Mouse (Mus musculus) small intestine, adult 2 months (tissue): ENCODE results near the gene 1810046K07Rik. TPM values are rescaled to one million over a fixed set of nuclear protein-coding genes. Genes with fewer than 3 reads are reported as not detected.

ENCODE experiments used
- H3K27ac ChIP-seq: fragments of 200-500 bp; 2 replicates; pipeline ENCODE4 v1.5.1; 2012; ENCODE audit warnings: low read depth, low read length, control low read depth, inconsistent platforms; ENCODE audit not compliant: insufficient read depth
- H3K27me3 ChIP-seq: fragments of 200-500 bp; 2 replicates; pipeline ENCODE4 v1.6.1; 2012; ENCODE audit warnings: mild to moderate bottlenecking, moderate library complexity, low read length, inconsistent platforms; ENCODE audit not compliant: control insufficient read depth, insufficient read depth
- H3K36me3 ChIP-seq: fragments of 200-500 bp; 2 replicates; pipeline ENCODE4 v1.6.1; 2012; ENCODE audit warnings: mild to moderate bottlenecking, low read length, control low read depth, inconsistent platforms; ENCODE audit not compliant: control insufficient read depth, insufficient read depth
- H3K4me1 ChIP-seq: fragments of 200-500 bp; 2 replicates; pipeline ENCODE4 v1.6.1; 2012; ENCODE audit warnings: low read length, inconsistent platforms, mixed read lengths; ENCODE audit not compliant: control insufficient read depth, insufficient read depth, insufficient read length
- H3K4me3 ChIP-seq: fragments of 200-500 bp; 2 replicates; pipeline ENCODE4 v1.5.1; 2012; ENCODE audit warnings: low read depth, mild to moderate bottlenecking, control low read depth, inconsistent platforms, low read length, moderate library complexity
- CTCF ChIP-seq: fragments of 200-500 bp; IDR thresholded peaks from 2 replicates; pipeline ENCODE4 v1.5.1; 2012; ENCODE audit warnings: low read depth, mild to moderate bottlenecking, control low read depth, inconsistent platforms, low read length, moderate library complexity, mixed read lengths; ENCODE audit not compliant: insufficient replicate concordance, insufficient read length; ENCODE audit errors: extremely low read depth
- POLR2A ChIP-seq: fragments of 200-500 bp; IDR thresholded peaks from 2 replicates; pipeline ENCODE4 v1.6.1; 2012; ENCODE audit warnings: low read depth, mild to moderate bottlenecking, control low read depth, inconsistent platforms, low read length, moderate library complexity
- WGBS: fragments of 180-500 bp; shearing (Covaris S2); methylation state at CpG from one replicate; pipeline ENCODE4 v1.1.7; 2018; 5-methylcytosine and 5-hydroxymethylcytosine counted together
- polyA plus RNA-seq: library from polyadenylated mRNA; depleted of rRNA; stranded (reverse); fragments of >200 nt; gene quantifications from 2 replicates; pipeline ENCODE4 v1.2.3, GENCODE M21; 2012; rRNA removed

Gene 1810046K07Rik
- polyA plus RNA-seq, result 7.2 and 50.7 TPM in 2 replicates

- Histone ChIP-seq H3K4me1 (no peaks in the 10 kb centered on the region), H3K4me3 (no peak within 1 kb of the TSS), H3K27ac (no peak within 1 kb of the TSS), H3K36me3 (no peaks in the 10 kb centered on the region), H3K27me3 (no peaks in the 10 kb centered on the region)
- TF ChIP-seq POLR2A (no peak), CTCF (no peak)
- WGBS, result 90% methylated on average over 3 of the region's 3 CpGs
These were observed at the start of gene 1810046K07Rik for GRCm38 (mm10) chr9:51328731-51329130. Gene 1810046K07Rik (minus strand): TSS chr9:51328917.

GRCm38 (mm10) chr9:51369560-51369959, 40.8 kb upstream of the 1810046K07Rik start:
- no peak overlapping the region for H3K4me3 ChIP-seq
- no peaks in the 10 kb centered on the region for H3K36me3 ChIP-seq
- 58% methylated on average over 3 of the region's 3 CpGs for WGBS
- no peak overlapping the region for H3K27ac ChIP-seq
- no peak for TF ChIP-seq CTCF
- TF ChIP-seq POLR2A, result no peak
- H3K4me1 ChIP-seq, result no peaks in the 10 kb centered on the region
- no peaks in the 10 kb centered on the region for H3K27me3 ChIP-seq

GRCm38 (mm10) chr9:51367124-51367523, 38.4 kb upstream of the 1810046K07Rik start:
- Histone ChIP-seq H3K27me3 (no peaks in the 10 kb centered on the region), H3K4me3 (no peak overlapping the region), H3K4me1 (no peaks in the 10 kb centered on the region), H3K27ac (no peak overlapping the region), H3K36me3 (no peaks in the 10 kb centered on the region)
- 55% methylated on average over 3 of the region's 3 CpGs for WGBS
- no peak for TF ChIP-seq CTCF
- TF ChIP-seq POLR2A, result no peak

- no peak overlapping the region for H3K4me3 ChIP-seq
- TF ChIP-seq CTCF, result no peak
- TF ChIP-seq POLR2A, result no peak
- H3K27ac ChIP-seq, result no peak overlapping the region
- no peaks in the 10 kb centered on the region for H3K4me1 ChIP-seq
- no peaks in the 10 kb centered on the region for H3K36me3 ChIP-seq
- H3K27me3 ChIP-seq, result no peaks in the 10 kb centered on the region
- 83% methylated on average over 4 of the region's 4 CpGs for WGBS
These were observed 35.3 kb upstream of the 1810046K07Rik start for GRCm38 (mm10) chr9:51364059-51364458.

- Histone ChIP-seq H3K27ac (no peak overlapping the region), H3K4me3 (no peak overlapping the region), H3K36me3 (no peaks in the 10 kb centered on the region), H3K4me1 (no peaks in the 10 kb centered on the region), H3K27me3 (no peaks in the 10 kb centered on the region)
- 77% methylated on average over 3 of the region's 3 CpGs for WGBS
- TF ChIP-seq POLR2A (no peak), CTCF (no peak)
These were observed 24.8 kb upstream of the 1810046K07Rik start for GRCm38 (mm10) chr9:51353511-51353910.

- H3K27me3 ChIP-seq, result no peaks in the 10 kb centered on the region
- H3K4me1 ChIP-seq, result no peaks in the 10 kb centered on the region
- no peaks in the 10 kb centered on the region for H3K36me3 ChIP-seq
- H3K4me3 ChIP-seq, result no peak overlapping the region
- TF ChIP-seq POLR2A (no peak), CTCF (no peak)
- no peak overlapping the region for H3K27ac ChIP-seq
- 77% methylated on average over 3 of the region's 3 CpGs for WGBS
These were observed 24.2 kb upstream of the 1810046K07Rik start for GRCm38 (mm10) chr9:51352896-51353295.

- H3K27ac ChIP-seq, result no peak overlapping the region
- TF ChIP-seq POLR2A, result no peak
- WGBS, result 64% methylated on average over 5 of the region's 5 CpGs
These were observed 20.7 kb upstream of the 1810046K07Rik start for GRCm38 (mm10) chr9:51349422-51349821.

GRCm38 (mm10) chr9:51345768-51346167, 17.1 kb upstream of the 1810046K07Rik start:
- Histone ChIP-seq H3K36me3 (no peaks in the 10 kb centered on the region), H3K27ac (no peak overlapping the region), H3K4me1 (no peaks in the 10 kb centered on the region), H3K4me3 (no peak overlapping the region), H3K27me3 (no peaks in the 10 kb centered on the region)
- TF ChIP-seq CTCF, result no peak
- TF ChIP-seq POLR2A, result no peak
- WGBS, result 81% methylated on average over 9 of the region's 9 CpGs

More at GRCm38 (mm10) chr9:51349422-51349821, 20.7 kb upstream of the 1810046K07Rik start:
- Histone ChIP-seq H3K4me1 (no peaks in the 10 kb centered on the region), H3K36me3 (no peaks in the 10 kb centered on the region), H3K4me3 (no peak overlapping the region), H3K27me3 (no peaks in the 10 kb centered on the region)
